Mouse (Mus musculus) thymus, adult 18-20 months (tissue): ENCODE measurements around the gene Tyw1.

Source experiments
- DNase-seq, 2 experiments: peaks; one replicate each; pipeline ENCODE4 v3.0.0; 2022; ENCODE audit warnings: mixed read lengths in 2 of 2

Gene Tyw1

GRCm38 (mm10) chr5:130316321-130316720, 60.9 kb downstream of the Tyw1 start:
- DNase-seq, result no peak

- DNase-seq, result no peak
Measured at GRCm38 (mm10) chr5:130319783-130320182, 64.4 kb downstream of the Tyw1 start.

GRCm38 (mm10) chr5:130320485-130320884, 65.1 kb downstream of the Tyw1 start:
- DNase-seq, result no peak

GRCm38 (mm10) chr5:130325486-130325885, 70.1 kb downstream of the Tyw1 start:
- no peak for DNase-seq

- DNase-seq, result no peak
Measured at GRCm38 (mm10) chr5:130327615-130328263, 72.3 kb downstream of the Tyw1 start.

GRCm38 (mm10) chr5:130328366-130328765, 72.9 kb downstream of the Tyw1 start:
- DNase-seq, result no peak

GRCm38 (mm10) chr5:130329889-130330288, 74.5 kb downstream of the Tyw1 start:
- DNase-seq, result no peak

GRCm38 (mm10) chr5:130330801-130331200, 75.4 kb downstream of the Tyw1 start:
- no peak for DNase-seq

GRCm38 (mm10) chr5:130331206-130331605, 75.8 kb downstream of the Tyw1 start:
- DNase-seq, result no peak

GRCm38 (mm10) chr5:130333566-130333965, 78.1 kb downstream of the Tyw1 start:
- DNase-seq, result no peak

GRCm38 (mm10) chr5:130333971-130334370, 78.6 kb downstream of the Tyw1 start:
- DNase-seq, result no peak

GRCm38 (mm10) chr5:130335462-130335861, 80.0 kb downstream of the Tyw1 start:
- no peak for DNase-seq

GRCm38 (mm10) chr5:130340656-130341055, 85.2 kb downstream of the Tyw1 start:
- DNase-seq, result no peak

GRCm38 (mm10) chr5:130344999-130345398, 89.6 kb downstream of the Tyw1 start:
- no peak for DNase-seq

GRCm38 (mm10) chr5:130345871-130346270, 90.5 kb downstream of the Tyw1 start:
- no peak for DNase-seq

- DNase-seq, result no peak
Measured at GRCm38 (mm10) chr5:130355223-130355622, 99.8 kb downstream of the Tyw1 start.

GRCm38 (mm10) chr5:130363111-130363510, 107.7 kb downstream of the Tyw1 start:
- DNase-seq, result no peak

GRCm38 (mm10) chr5:130363773-130364172, 108.4 kb downstream of the Tyw1 start:
- no peak for DNase-seq

GRCm38 (mm10) chr5:130368236-130368635, 112.8 kb downstream of the Tyw1 start:
- no peak for DNase-seq

- DNase-seq, result no peak
Measured at GRCm38 (mm10) chr5:130369237-130369636, 113.8 kb downstream of the Tyw1 start, which contains the start of gene Caln1. TSS of gene Caln1 (plus strand) at chr5:130369455.

- DNase-seq, result no peak
Measured at GRCm38 (mm10) chr5:130375411-130375810, 120.0 kb downstream of the Tyw1 start.

- no peak for DNase-seq
Measured at GRCm38 (mm10) chr5:130384222-130384912, 128.9 kb downstream of the Tyw1 start, which contains the start of gene A330070K13Rik. TSS of gene A330070K13Rik (minus strand) at chr5:130384631.

GRCm38 (mm10) chr5:130386418-130386817, 131.0 kb downstream of the Tyw1 start:
- DNase-seq, result no peak
